Comparison of ENCODE assay signal across 13 mouse cellular contexts in genomic region chr9:113738021-113738420, GRCm38 (mm10). TPM values are rescaled to one million over a fixed set of nuclear protein-coding genes. Genes with fewer than 3 reads are reported as not detected.
A peak's percentile ranks its signal among the peaks of the same experiment; 100 is the strongest.
DNase-seq lines count a peak whose midpoint lies in the region; ATAC-seq and TF ChIP-seq lines count a peak whose summit lies in the region.
"Had no signal": no experiment of that assay in that cellular context is flagged by ENCODE, and none has a peak within 500 bp of the region (broad histone marks: within the 10 kb centered on the region; RNA-seq: fewer than 3 reads in every experiment).

No protein-coding gene starts in this region.

- no peak overlapping the region for H3K9ac ChIP-seq in heart, postnatal 0 days (replicated peaks; ENCODE audit: low read depth, low read length)
- no peak overlapping the region for H3K9ac ChIP-seq in heart, embryonic 11.5 days (ENCODE audit: low read depth, low read length)
- H3K9ac ChIP-seq in midbrain, postnatal 0 days (replicated peaks; ENCODE audit: low read length, poor library complexity, severe bottlenecking): no peak overlapping the region
- no peak overlapping the region for H3K9ac ChIP-seq in midbrain, embryonic 16.5 days (ENCODE audit: low read depth, low read length)
- H3K9ac ChIP-seq: forebrain, embryonic 13.5 days; hindbrain, embryonic 14.5 days; liver, embryonic 13.5 days had no signal

- H3K4me1 ChIP-seq in heart, postnatal 0 days (ENCODE audit: control insufficient read depth, insufficient read depth): peaks cover 7% of the 10 kb centered on the region
- no peaks in the 10 kb centered on the region for H3K4me1 ChIP-seq in heart, embryonic 11.5 days (ENCODE audit: control insufficient read depth, insufficient read depth, low read length)
- H3K4me1 ChIP-seq in midbrain, postnatal 0 days (ENCODE audit: insufficient read depth, low read length): no peaks in the 10 kb centered on the region
- peaks cover 10% of the 10 kb centered on the region for H3K4me1 ChIP-seq in midbrain, embryonic 16.5 days (ENCODE audit: control insufficient read depth, insufficient read depth, low read length)

- no peak overlapping the region for H3K4me2 ChIP-seq in heart, postnatal 0 days (ENCODE audit: low read depth, low read length)
- no peak overlapping the region for H3K4me2 ChIP-seq in heart, embryonic 11.5 days
- no peak overlapping the region for H3K4me2 ChIP-seq in midbrain, postnatal 0 days (ENCODE audit: low read depth, low read length, poor library complexity, severe bottlenecking)
- no peak overlapping the region for H3K4me2 ChIP-seq in midbrain, embryonic 16.5 days (ENCODE audit: low read length)
- H3K4me2 ChIP-seq: forebrain, embryonic 13.5 days; hindbrain, embryonic 14.5 days; liver, embryonic 13.5 days had no signal

- H3K4me3 ChIP-seq in heart, postnatal 0 days (ENCODE audit: low read depth, low read length): no peak overlapping the region
- no peak overlapping the region for H3K4me3 ChIP-seq in heart, embryonic 11.5 days (ENCODE audit: low read depth, low read length)
- H3K4me3 ChIP-seq in midbrain, postnatal 0 days (ENCODE audit: low read depth, low read length): no peak overlapping the region
- H3K4me3 ChIP-seq in midbrain, embryonic 16.5 days (ENCODE audit: low read depth, low read length): no peak overlapping the region
- no peak overlapping the region for H3K4me3 ChIP-seq in layer of hippocampus, adult 2 months
- H3K4me3 ChIP-seq: forebrain, embryonic 13.5 days; liver, embryonic 13.5 days; megakaryocyte, embryonic 14.5 days had no signal

- H3K9me3 ChIP-seq in heart, postnatal 0 days (replicated peaks; ENCODE audit: control insufficient read depth, low read length): no peaks in the 10 kb centered on the region
- no peaks in the 10 kb centered on the region for H3K9me3 ChIP-seq in heart, embryonic 11.5 days (replicated peaks; ENCODE audit: control insufficient read depth, low read length)
- no peaks in the 10 kb centered on the region for H3K9me3 ChIP-seq in midbrain, postnatal 0 days (ENCODE audit: low read length)
- H3K9me3 ChIP-seq in midbrain, embryonic 16.5 days (replicated peaks; ENCODE audit: control insufficient read depth, low read length, poor library complexity, severe bottlenecking): no peaks in the 10 kb centered on the region
- H3K9me3 ChIP-seq: forebrain, embryonic 13.5 days; liver, embryonic 13.5 days; megakaryocyte, embryonic 14.5 days had no signal

- no peaks in the 10 kb centered on the region for H3K27me3 ChIP-seq in heart, postnatal 0 days (ENCODE audit: control insufficient read depth, insufficient read depth, low read length)
- no peaks in the 10 kb centered on the region for H3K27me3 ChIP-seq in heart, embryonic 11.5 days (ENCODE audit: control insufficient read depth, insufficient read depth, low read length)
- no peaks in the 10 kb centered on the region for H3K27me3 ChIP-seq in midbrain, postnatal 0 days (ENCODE audit: insufficient read depth, low read length)
- no peaks in the 10 kb centered on the region for H3K27me3 ChIP-seq in midbrain, embryonic 16.5 days (ENCODE audit: control insufficient read depth, insufficient read depth, low read depth, low read length)
- H3K27me3 ChIP-seq: forebrain, embryonic 13.5 days; liver, embryonic 13.5 days had no signal

- no peak for TF ChIP-seq CTCF in heart, postnatal 0 days (IDR thresholded peaks at IDR 0.05; ENCODE audit: low read depth)
- TF ChIP-seq CTCF in midbrain, postnatal 0 days (IDR thresholded peaks at IDR 0.05): no peak
- no peak for TF ChIP-seq CTCF in layer of hippocampus, adult 2 months (conservative IDR thresholded peaks at IDR 0.05)

- H3K36me3 ChIP-seq in heart, postnatal 0 days (replicated peaks; ENCODE audit: control insufficient read depth, insufficient read depth, low read length): no peaks in the 10 kb centered on the region
- H3K36me3 ChIP-seq in heart, embryonic 11.5 days (ENCODE audit: control insufficient read depth, insufficient read depth, low read length): no peaks in the 10 kb centered on the region
- no peaks in the 10 kb centered on the region for H3K36me3 ChIP-seq in midbrain, postnatal 0 days (ENCODE audit: insufficient read depth, low read length)
- H3K36me3 ChIP-seq in midbrain, embryonic 16.5 days (ENCODE audit: control insufficient read depth, insufficient read depth, low read length): no peaks in the 10 kb centered on the region
- H3K36me3 ChIP-seq: liver, embryonic 13.5 days had no signal

- ATAC-seq in heart, postnatal 0 days (ENCODE audit: insufficient read depth, low read depth): no peak
- no peak for ATAC-seq in heart, embryonic 11.5 days (replicated peaks; ENCODE audit: insufficient number of reproducible peaks, low FRiP score, low TSS enrichment)
- no peak for ATAC-seq in midbrain, postnatal 0 days (ENCODE audit: low FRiP score)
- ATAC-seq in midbrain, embryonic 16.5 days: no peak
- ATAC-seq: forebrain, embryonic 13.5 days had no signal

- no peak for TF ChIP-seq EP300 in heart, postnatal 0 days (IDR thresholded peaks at IDR 0.05; ENCODE audit: low read depth)

- H3K27ac ChIP-seq in heart, postnatal 0 days (ENCODE audit: low read depth): 0 out of 2 replicates have a peak overlapping the region, but pooled peaks have one; percentile 20
- H3K27ac ChIP-seq in heart, embryonic 11.5 days (ENCODE audit: low read depth, low read length): no peak overlapping the region
- no peak overlapping the region for H3K27ac ChIP-seq in midbrain, postnatal 0 days (ENCODE audit: low read depth, low read length)
- no peak overlapping the region for H3K27ac ChIP-seq in midbrain, embryonic 16.5 days (ENCODE audit: low read length)
- H3K27ac ChIP-seq in layer of hippocampus, adult 2 months: no peak overlapping the region
- H3K27ac ChIP-seq: forebrain, embryonic 13.5 days; hindbrain, embryonic 14.5 days; liver, embryonic 13.5 days had no signal

- DNase-seq in heart, postnatal 0 days (ENCODE audit: low spot score): peak; percentile 32
- peak; percentile 48 for DNase-seq in midbrain, postnatal 0 days (ENCODE audit: low spot score)
- DNase-seq in adrenal gland, postnatal 36 days: peak; percentile 59 to 64
- peak; percentile 17 to 32 for DNase-seq in layer of hippocampus, adult 2 months (ENCODE audit: low spot score in 2 of 2)
- no peak for DNase-seq in spleen, postnatal 14 days (ENCODE audit: low spot score in 2 of 2)
- DNase-seq in urinary bladder, adult 18-20 months (ENCODE audit: low spot score in 2 of 2): no peak
- DNase-seq: kidney, postnatal 25 days; liver, embryonic 13.5 days had no signal

- 67% methylated on average over 9 of the region's 9 CpGs for WGBS in heart, postnatal 0 days
- 66% methylated on average over 9 of the region's 9 CpGs for WGBS in heart, embryonic 11.5 days (ENCODE audit: insufficient replicate concordance)
- WGBS in midbrain, postnatal 0 days: 71% methylated on average over 9 of the region's 9 CpGs
- WGBS in midbrain, embryonic 16.5 days: 69% methylated on average over 9 of the region's 9 CpGs

RNA-seq across cellular contexts. Expression of gene Clasp2, which starts 3.3 kb away (rescaled TPM):
- 39.7 and 46.0 TPM in 2 replicates for total RNA-seq in heart, postnatal 0 days (2014; rRNA removed; ENCODE audit: low replicate concordance)
- polyA plus RNA-seq in heart, postnatal 0 days (2015; fragmentation: Nextera tagmentation; extraction: Ambion mirVana): 15.4 and 15.8 TPM in 2 replicates
- 25.3 and 25.8 TPM in 2 replicates for polyA plus RNA-seq in heart, embryonic 11.5 days (2014; fragmentation: Nextera tagmentation; extraction: Ambion mirVana)
- total RNA-seq in midbrain, postnatal 0 days (2014; rRNA removed): 266 and 311 TPM in 2 replicates
- 109 and 120 TPM in 2 replicates for polyA plus RNA-seq in midbrain, postnatal 0 days (2015; fragmentation: Nextera tagmentation; extraction: Ambion mirVana)
- 145 and 154 TPM in 2 replicates for polyA plus RNA-seq in midbrain, embryonic 16.5 days (2015; fragmentation: Nextera tagmentation; extraction: Ambion mirVana)
- 100 to 1,000 TPM; 134 to 261 TPM for total RNA-seq in adrenal gland, postnatal 36 days (2021)
- 100 to 1,000 TPM; 199 to 202 TPM for total RNA-seq in layer of hippocampus, adult 2 months (2021)

RNA-seq across cellular contexts. Expression of gene Pdcd6ip, which starts 30.0 kb away (rescaled TPM):
- total RNA-seq in heart, postnatal 0 days (2014; rRNA removed; ENCODE audit: low replicate concordance): 38.4 and 44.2 TPM in 2 replicates
- polyA plus RNA-seq in heart, postnatal 0 days (2015; fragmentation: Nextera tagmentation; extraction: Ambion mirVana): 38.3 and 38.4 TPM in 2 replicates
- 63.3 and 75.2 TPM in 2 replicates for polyA plus RNA-seq in heart, embryonic 11.5 days (2014; fragmentation: Nextera tagmentation; extraction: Ambion mirVana)
- total RNA-seq in midbrain, postnatal 0 days (2014; rRNA removed): 25.4 and 28.7 TPM in 2 replicates
- polyA plus RNA-seq in midbrain, postnatal 0 days (2015; fragmentation: Nextera tagmentation; extraction: Ambion mirVana): 25.7 and 25.8 TPM in 2 replicates
- 35.9 and 37.4 TPM in 2 replicates for polyA plus RNA-seq in midbrain, embryonic 16.5 days (2015; fragmentation: Nextera tagmentation; extraction: Ambion mirVana)
- total RNA-seq in adrenal gland, postnatal 36 days (2021): 100 to 1,000 TPM; 185 to 190 TPM
- total RNA-seq in layer of hippocampus, adult 2 months (2021): 10 to 100 TPM; 58.9 to 66.1 TPM

Comparison
In these comparisons a context has a peak if more than half of its experiments do, and no peak if none do; other contexts are left out.
1. DNase-seq: peak in heart, postnatal 0 days (single experiment), midbrain, postnatal 0 days (single experiment), adrenal gland, postnatal 36 days (2 of 2) and layer of hippocampus, adult 2 months (2 of 2); none in spleen, postnatal 14 days (0 of 2) and urinary bladder, adult 18-20 months (0 of 2).